Mouse (Mus musculus) lung, postnatal 0 days (tissue): ENCODE data around the gene Aldh3a1. TPM values are rescaled to one million over a fixed set of nuclear protein-coding genes. Genes with fewer than 3 reads are reported as not detected.

ENCODE experiments used
- ATAC-seq: fragments of 200-750 bp; cut with Nextera tagmentation; 2 replicates; pipeline ENCODE4 v1.8.0; 2017; ENCODE audit warnings: moderate library complexity
- DNase-seq: peaks from one replicate; pipeline ENCODE4 v3.0.0-alpha.2; 2016; ENCODE audit warnings: low spot score
- H3K27ac ChIP-seq: fragments of 300-500 bp; sonication (generic); 2 replicates; pipeline ENCODE4 v1.5.1; 2014; ENCODE audit warnings: antibody characterized with exemption, mild to moderate bottlenecking, low read length, mixed read lengths
- H3K27me3 ChIP-seq: fragments of 300-500 bp; sonication (generic); replicated peaks from 2 replicates; pipeline ENCODE4 v1.6.1; 2014; ENCODE audit warnings: low read length, mixed read lengths; ENCODE audit not compliant: insufficient read depth
- H3K36me3 ChIP-seq: fragments of 300-500 bp; sonication (generic); 2 replicates; pipeline ENCODE4 v1.6.1; 2014; ENCODE audit warnings: low read length, mixed read lengths; ENCODE audit not compliant: insufficient read depth
- H3K4me1 ChIP-seq: fragments of 300-500 bp; sonication (generic); 2 replicates; pipeline ENCODE4 v1.6.1; 2014; ENCODE audit warnings: antibody characterized with exemption, low read depth, low read length, mixed read lengths; ENCODE audit not compliant: insufficient read depth
- H3K4me2 ChIP-seq: fragments of 300-500 bp; sonication (generic); replicated peaks from 2 replicates; pipeline ENCODE4 v1.6.1; 2014; ENCODE audit warnings: low read depth, mild to moderate bottlenecking, low read length, moderate library complexity, mixed read lengths
- H3K4me3 ChIP-seq: fragments of 300-500 bp; sonication (generic); 2 replicates; pipeline ENCODE4 v1.5.1; 2014; ENCODE audit warnings: low read depth, low read length
- H3K9ac ChIP-seq: fragments of 300-500 bp; sonication (generic); replicated peaks from 2 replicates; pipeline ENCODE4 v1.6.1; 2014; ENCODE audit warnings: low read depth, mild to moderate bottlenecking
- H3K9me3 ChIP-seq: fragments of 300-500 bp; sonication (generic); 2 replicates; pipeline ENCODE4 v1.6.1; 2016; ENCODE audit warnings: low read length, mixed read lengths
- CTCF ChIP-seq: IDR thresholded peaks from 2 replicates; pipeline ENCODE4 v1.5.1; 2016; ENCODE audit warnings: antibody characterized with exemption, mild to moderate bottlenecking
- EP300 ChIP-seq: IDR thresholded peaks from 2 replicates; pipeline ENCODE4 v1.6.1; 2016; ENCODE audit warnings: antibody characterized with exemption, mild to moderate bottlenecking, control low read depth
- WGBS: fragments of 180-500 bp; shearing (Covaris S2); extraction: QIAGEN DNeasy Blood & Tissue Kit; methylation state at CpG from one replicate; pipeline ENCODE4 v1.1.7; 2014; 5-methylcytosine and 5-hydroxymethylcytosine counted together
- polyA plus RNA-seq: library from polyadenylated mRNA; unstranded; fragments of >200 nt; fragmentation: Nextera tagmentation; extraction: Ambion mirVana; gene quantifications from 2 replicates; pipeline ENCODE4 v1.2.1, GENCODE M21; 2015

The Aldh3a1 gene
- polyA plus RNA-seq, result 7.3 and 7.8 TPM in 2 replicates

- Histone ChIP-seq H3K27me3 (no peaks in the 10 kb centered on the region), H3K27ac (peak within 1 kb of the TSS; percentile 20; the same call in 1 of the 2 replicates), H3K9me3 (no peaks in the 10 kb centered on the region), H3K36me3 (no peaks in the 10 kb centered on the region), H3K4me1 (no peaks in the 10 kb centered on the region; the same call in 1 of the 2 replicates), H3K4me2 (no peak within 1 kb of the TSS), H3K4me3 (no peak within 1 kb of the TSS), H3K9ac (no peak within 1 kb of the TSS)
- TF ChIP-seq EP300, result no peak
- ATAC-seq, result peak; percentile 44
- WGBS, result 58% methylated on average over 10 of the region's 10 CpGs
- no peak for DNase-seq
These were observed at the start of gene Aldh3a1 for GRCm38 (mm10) chr11:61207487-61208246. Gene Aldh3a1 (plus strand): TSS chr11:61207537.

- no peak for ATAC-seq
- WGBS, result 54% methylated on average over 3 of the region's 3 CpGs
- no peak overlapping the region for H3K9ac ChIP-seq
- no peaks in the 10 kb centered on the region for H3K27me3 ChIP-seq
- TF ChIP-seq CTCF (no peak), EP300 (no peak)
- H3K4me2 ChIP-seq, result no peak overlapping the region
- H3K36me3 ChIP-seq, result peaks cover 81% of the 10 kb centered on the region
- no peak overlapping the region for H3K27ac ChIP-seq
- DNase-seq, result peak; percentile 39
- H3K9me3 ChIP-seq, result no peaks in the 10 kb centered on the region
- no peak overlapping the region for H3K4me3 ChIP-seq
- no peaks in the 10 kb centered on the region for H3K4me1 ChIP-seq
These were observed 49.2 kb upstream of the Aldh3a1 start for GRCm38 (mm10) chr11:61158141-61158540.

- ATAC-seq, result no peak
- DNase-seq, result peak; percentile 13
- no peak overlapping the region for H3K27ac ChIP-seq
- H3K27me3 ChIP-seq, result no peaks in the 10 kb centered on the region
- H3K9me3 ChIP-seq, result no peaks in the 10 kb centered on the region
- peaks cover 84% of the 10 kb centered on the region for H3K36me3 ChIP-seq
- no peaks in the 10 kb centered on the region for H3K4me1 ChIP-seq
- 49% methylated on average over 11 of the region's 11 CpGs for WGBS
- H3K4me2 ChIP-seq, result no peak overlapping the region
- TF ChIP-seq CTCF, result no peak
- TF ChIP-seq EP300, result no peak
- no peak overlapping the region for H3K9ac ChIP-seq
- no peak overlapping the region for H3K4me3 ChIP-seq
These were observed 47.3 kb upstream of the Aldh3a1 start for GRCm38 (mm10) chr11:61159796-61160732.

- no peak for TF ChIP-seq EP300
- Histone ChIP-seq H3K27me3 (no peaks in the 10 kb centered on the region), H3K4me3 (no peak overlapping the region), H3K4me2 (no peak overlapping the region), H3K9ac (no peak overlapping the region), H3K9me3 (no peaks in the 10 kb centered on the region), H3K36me3 (peaks cover 83% of the 10 kb centered on the region), H3K4me1 (no peaks in the 10 kb centered on the region), H3K27ac (no peak overlapping the region)
- ATAC-seq (no peak), DNase-seq (no peak)
- 91% methylated on average over 13 of the region's 13 CpGs for WGBS
These were observed 46.2 kb upstream of the Aldh3a1 start for GRCm38 (mm10) chr11:61161121-61161520.

- Histone ChIP-seq H3K27me3 (no peaks in the 10 kb centered on the region), H3K36me3 (peaks cover 91% of the 10 kb centered on the region), H3K9ac (no peak overlapping the region), H3K4me3 (no peak overlapping the region), H3K27ac (no peak overlapping the region), H3K9me3 (no peaks in the 10 kb centered on the region), H3K4me1 (no peaks in the 10 kb centered on the region), H3K4me2 (no peak overlapping the region)
- no peak for TF ChIP-seq EP300
- no peak for TF ChIP-seq CTCF
- WGBS, result 97% methylated on average over 14 of the region's 14 CpGs
- ATAC-seq, result no peak
- no peak for DNase-seq
These were observed 44.6 kb upstream of the Aldh3a1 start for GRCm38 (mm10) chr11:61162776-61163175.

GRCm38 (mm10) chr11:61163341-61163740, 44.0 kb upstream of the Aldh3a1 start:
- no peak for DNase-seq
- Histone ChIP-seq H3K27me3 (no peaks in the 10 kb centered on the region), H3K36me3 (peaks cover 86% of the 10 kb centered on the region), H3K27ac (no peak overlapping the region), H3K4me1 (no peaks in the 10 kb centered on the region), H3K4me2 (no peak overlapping the region), H3K9ac (no peak overlapping the region), H3K4me3 (no peak overlapping the region), H3K9me3 (no peaks in the 10 kb centered on the region)
- no peak for ATAC-seq
- TF ChIP-seq EP300 (no peak), CTCF (no peak)
- 90% methylated on average over 3 of the region's 3 CpGs for WGBS
